Mouse (Mus musculus) C2C12 (cell line): ENCODE measurements around the gene Plin3.

Experiments used
- CTCF ChIP-seq: IDR thresholded peaks from one replicate; pipeline ENCODE4 v1.5.1; 2011; ENCODE audit not compliant: control insufficient read depth, insufficient read depth, insufficient read length
- MAX ChIP-seq: IDR thresholded peaks from one replicate; pipeline ENCODE4 v1.6.1; 2011; ENCODE audit warnings: mild to moderate bottlenecking, control low read depth

DNA sequence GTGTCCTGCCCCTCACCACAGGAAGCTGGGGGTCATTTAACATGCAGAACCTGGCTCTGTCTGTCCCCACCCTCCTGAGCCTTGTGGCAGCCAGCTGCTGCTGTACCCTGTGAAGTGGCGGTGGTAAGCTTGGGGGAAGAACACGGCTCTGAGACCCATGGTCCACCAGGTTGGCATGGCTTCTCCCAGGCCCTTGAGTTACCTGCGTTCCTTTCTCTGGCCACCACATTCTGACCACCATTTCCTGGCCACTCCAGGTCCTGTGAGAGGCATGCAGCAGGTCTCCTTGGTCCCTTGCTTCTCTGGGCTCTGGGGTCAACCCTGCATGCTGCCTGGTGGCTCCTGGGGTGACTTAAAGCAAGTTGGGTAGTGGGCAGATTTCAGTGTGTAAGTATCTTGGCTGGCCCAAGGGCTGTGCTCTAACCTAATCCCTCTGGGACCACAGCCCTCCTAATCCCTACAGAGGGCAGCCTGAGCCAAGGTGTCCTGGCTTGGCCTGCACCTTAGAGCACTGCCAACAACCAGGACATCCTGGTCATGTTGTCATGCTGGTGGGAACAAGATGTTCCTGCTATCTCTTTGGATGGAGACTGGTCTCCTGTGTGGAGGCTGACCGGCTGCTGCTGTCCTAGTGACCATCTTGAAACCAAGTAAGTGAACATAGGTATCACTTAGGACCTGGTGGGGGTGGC lies at the start of gene Plin3:
- TF ChIP-seq MAX (no peak), CTCF (no peak)
